Mouse (Mus musculus): ENCODE measurements around the gene Cdkl3. TPM values are rescaled to one million over a fixed set of nuclear protein-coding genes. Genes with fewer than 3 reads are reported as not detected.
"Not testable (repeated sequence)": the region's sequence is repeated elsewhere in the genome, so short reads cannot be mapped to it uniquely, and the experiment has no call there.

Cdkl3 gene
- polyA plus RNA-seq, 1 experiment from 2014 or later: 8.0 TPM

DNA sequence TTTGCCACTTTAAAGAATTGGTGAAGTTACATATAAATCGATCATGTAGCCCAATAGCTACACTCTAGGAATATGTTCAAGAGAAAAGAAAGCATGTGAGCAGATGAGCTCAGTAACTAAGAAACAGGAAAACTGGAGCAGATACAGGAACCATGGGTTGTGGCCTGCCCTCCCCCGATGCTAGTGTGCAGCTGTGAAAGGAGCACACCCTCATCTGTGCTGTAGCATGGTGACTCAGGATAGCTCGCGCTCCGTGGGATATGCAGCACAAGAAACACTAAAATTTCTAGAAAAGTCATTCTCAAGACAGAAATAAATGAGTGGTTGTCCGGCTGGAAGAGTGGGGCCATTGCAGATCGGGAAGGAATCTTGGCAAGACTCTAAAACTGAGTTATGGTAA is 113.1 kb downstream of the Cdkl3 start:
- Histone ChIP-seq H3K9me3 (no peaks in the 10 kb centered on the region), H3K4me1 (no peaks in the 10 kb centered on the region), H3K4me3 (no peak overlapping the region), H3K27ac (no peak overlapping the region), H3K36me3 (peaks cover 96% of the 10 kb centered on the region), H3K27me3 (ENCODE audit: insufficient read depth, poor library complexity, severe bottlenecking) (no peaks in the 10 kb centered on the region)
- WGBS: 93% methylated on average over 7 of the region's 7 CpGs
- DNase-seq (ENCODE audit: low spot score): no peak

- not testable (repeated sequence) for H3K27ac ChIP-seq
Measured at GRCm38 (mm10) chr11:52120415-52120814, 116.4 kb downstream of the Cdkl3 start.

GRCm38 (mm10) chr11:52122045-52122444 is 118.0 kb downstream of the Cdkl3 start:
- Histone ChIP-seq H3K4me3 (no peak overlapping the region), H3K27ac (no peak overlapping the region), H3K36me3 (peaks cover 95% of the 10 kb centered on the region), H3K27me3 (ENCODE audit: insufficient read depth, poor library complexity, severe bottlenecking) (no peaks in the 10 kb centered on the region), H3K9me3 (no peaks in the 10 kb centered on the region), H3K4me1 (no peaks in the 10 kb centered on the region)
- no peak for DNase-seq (ENCODE audit: low spot score)
- 92% methylated on average over 6 of the region's 6 CpGs for WGBS

More at GRCm38 (mm10) chr11:52120415-52120814, 116.4 kb downstream of the Cdkl3 start:
- H3K36me3 ChIP-seq: peaks cover 99% of the 10 kb centered on the region
- not testable (repeated sequence) for H3K4me3 ChIP-seq; H3K4me1 ChIP-seq; H3K27me3 ChIP-seq (ENCODE audit: insufficient read depth, poor library complexity, severe bottlenecking); H3K9me3 ChIP-seq; DNase-seq (ENCODE audit: low spot score)

DNA sequence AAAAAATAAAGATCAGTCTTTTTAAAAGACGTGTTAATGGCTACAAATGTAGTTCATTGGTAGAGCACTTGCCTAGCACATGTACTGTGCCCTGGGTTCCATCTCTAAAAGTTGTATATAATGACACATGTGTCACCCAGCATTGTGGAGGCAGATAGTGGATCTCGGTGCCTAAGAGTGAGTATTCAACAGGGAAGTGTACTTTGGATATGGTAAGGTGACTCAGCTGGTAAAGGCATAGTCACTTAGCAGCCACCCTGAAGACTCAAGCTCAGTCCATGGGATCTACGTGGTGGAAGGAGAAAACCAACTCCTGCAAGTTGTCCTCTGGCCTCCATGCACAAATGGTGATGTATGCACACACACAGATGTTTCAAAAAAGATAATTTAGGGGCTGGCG is 120.4 kb downstream of the Cdkl3 start:
- Histone ChIP-seq H3K27ac (no peak overlapping the region), H3K27me3 (ENCODE audit: insufficient read depth, poor library complexity, severe bottlenecking) (no peaks in the 10 kb centered on the region), H3K36me3 (peaks cover 77% of the 10 kb centered on the region), H3K4me3 (no peak overlapping the region), H3K4me1 (peaks cover 10% of the 10 kb centered on the region; the same call in 1 of the 2 replicates), H3K9me3 (no peaks in the 10 kb centered on the region)
- DNase-seq (ENCODE audit: low spot score): no peak
- 93% methylated on average over 4 of the region's 4 CpGs for WGBS

DNA sequence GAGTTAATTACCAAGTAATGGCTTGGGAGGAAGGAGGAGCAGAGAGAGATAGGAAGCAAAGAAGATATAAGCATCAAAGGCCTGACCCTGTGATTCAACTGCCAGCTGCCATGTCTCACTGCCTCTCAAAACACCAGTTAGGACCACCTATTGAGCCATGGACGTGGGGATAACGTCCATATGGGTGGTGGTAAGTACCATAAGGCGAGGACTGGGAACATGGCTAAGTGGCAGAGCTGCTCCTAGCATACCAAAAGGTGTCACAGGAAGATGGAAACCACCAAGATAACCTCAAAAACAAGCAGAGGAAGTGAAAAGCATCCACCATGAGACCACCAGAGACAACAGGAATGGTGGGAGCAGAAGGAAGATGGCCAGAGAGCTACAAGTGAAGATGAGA is 123.1 kb downstream of the Cdkl3 start:
- no peak for DNase-seq (ENCODE audit: low spot score)
- no peak overlapping the region for H3K27ac ChIP-seq
- peaks cover 50% of the 10 kb centered on the region for H3K36me3 ChIP-seq
- H3K9me3 ChIP-seq: no peaks in the 10 kb centered on the region
- H3K4me1 ChIP-seq: peaks cover 10% of the 10 kb centered on the region; the same call in 1 of the 2 replicates
- no peak overlapping the region for H3K4me3 ChIP-seq
- 55% methylated on average over 3 of the region's 3 CpGs for WGBS
- no peaks in the 10 kb centered on the region for H3K27me3 ChIP-seq (ENCODE audit: insufficient read depth, poor library complexity, severe bottlenecking)

- no peak for DNase-seq (ENCODE audit: low spot score)
- H3K27me3 ChIP-seq (ENCODE audit: insufficient read depth, poor library complexity, severe bottlenecking): no peaks in the 10 kb centered on the region
- H3K27ac ChIP-seq: no peak overlapping the region
- no peaks in the 10 kb centered on the region for H3K9me3 ChIP-seq
- no peak overlapping the region for H3K4me3 ChIP-seq
- 79% methylated on average over 5 of the region's 5 CpGs for WGBS
- H3K4me1 ChIP-seq: peaks cover 10% of the 10 kb centered on the region; the same call in 1 of the 2 replicates
- H3K36me3 ChIP-seq: peaks cover 44% of the 10 kb centered on the region
Measured at GRCm38 (mm10) chr11:52127760-52128159, 123.7 kb downstream of the Cdkl3 start.

DNA sequence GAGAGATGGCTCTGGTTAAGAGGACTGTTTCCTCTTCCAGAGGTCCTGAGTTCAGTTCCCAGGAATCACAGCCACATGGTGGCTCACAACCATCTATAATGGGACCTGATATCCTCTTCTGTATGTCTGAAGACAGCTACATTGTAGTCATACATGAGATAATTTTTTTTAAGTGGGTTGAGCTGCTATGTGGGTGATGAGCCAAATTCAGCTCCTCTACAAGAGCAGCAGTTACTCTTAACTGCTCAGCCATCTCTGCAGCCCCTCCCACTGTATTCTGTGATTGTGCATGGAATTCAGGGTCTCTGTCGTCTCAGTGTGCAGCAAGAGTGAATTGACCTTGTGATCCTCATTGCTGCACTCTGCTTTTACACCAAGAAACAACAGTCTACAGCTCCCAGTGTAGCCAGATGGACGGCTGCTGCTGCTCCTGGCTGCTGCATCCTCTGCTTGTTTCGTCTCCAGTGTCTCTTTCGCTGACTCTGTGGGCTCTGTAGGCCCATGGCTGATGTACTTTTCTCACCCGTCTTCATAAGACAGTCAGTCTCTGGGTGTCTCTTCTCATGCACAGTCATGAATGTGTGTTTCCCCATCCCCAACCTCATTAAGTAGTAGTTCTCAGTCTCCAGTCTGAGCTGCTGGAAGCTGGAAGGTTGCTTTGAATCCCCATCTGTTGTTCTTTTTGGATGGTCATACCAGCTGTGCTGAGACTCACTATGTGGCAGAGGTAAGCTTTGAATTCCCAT is 124.5 kb downstream of the Cdkl3 start:
- WGBS: 76% methylated on average over 5 of the region's 5 CpGs
- Histone ChIP-seq H3K36me3 (peaks cover 37% of the 10 kb centered on the region), H3K4me1 (peaks cover 10% of the 10 kb centered on the region; the same call in 1 of the 2 replicates), H3K27me3 (ENCODE audit: insufficient read depth, poor library complexity, severe bottlenecking) (no peaks in the 10 kb centered on the region), H3K27ac (no peak overlapping the region), H3K4me3 (no peak overlapping the region), H3K9me3 (no peaks in the 10 kb centered on the region)
- no peak for DNase-seq (ENCODE audit: low spot score)

GRCm38 (mm10) chr11:52129171-52129570 is 125.2 kb downstream of the Cdkl3 start:
- WGBS: 33% methylated on average over 3 of the region's 3 CpGs
- H3K9me3 ChIP-seq: no peaks in the 10 kb centered on the region
- H3K36me3 ChIP-seq: peaks cover 31% of the 10 kb centered on the region
- H3K27me3 ChIP-seq (ENCODE audit: insufficient read depth, poor library complexity, severe bottlenecking): no peaks in the 10 kb centered on the region
- DNase-seq (ENCODE audit: low spot score): no peak
- H3K4me1 ChIP-seq: peaks cover 10% of the 10 kb centered on the region; the same call in 1 of the 2 replicates
- H3K27ac ChIP-seq: no peak overlapping the region
- H3K4me3 ChIP-seq: no peak overlapping the region

DNA sequence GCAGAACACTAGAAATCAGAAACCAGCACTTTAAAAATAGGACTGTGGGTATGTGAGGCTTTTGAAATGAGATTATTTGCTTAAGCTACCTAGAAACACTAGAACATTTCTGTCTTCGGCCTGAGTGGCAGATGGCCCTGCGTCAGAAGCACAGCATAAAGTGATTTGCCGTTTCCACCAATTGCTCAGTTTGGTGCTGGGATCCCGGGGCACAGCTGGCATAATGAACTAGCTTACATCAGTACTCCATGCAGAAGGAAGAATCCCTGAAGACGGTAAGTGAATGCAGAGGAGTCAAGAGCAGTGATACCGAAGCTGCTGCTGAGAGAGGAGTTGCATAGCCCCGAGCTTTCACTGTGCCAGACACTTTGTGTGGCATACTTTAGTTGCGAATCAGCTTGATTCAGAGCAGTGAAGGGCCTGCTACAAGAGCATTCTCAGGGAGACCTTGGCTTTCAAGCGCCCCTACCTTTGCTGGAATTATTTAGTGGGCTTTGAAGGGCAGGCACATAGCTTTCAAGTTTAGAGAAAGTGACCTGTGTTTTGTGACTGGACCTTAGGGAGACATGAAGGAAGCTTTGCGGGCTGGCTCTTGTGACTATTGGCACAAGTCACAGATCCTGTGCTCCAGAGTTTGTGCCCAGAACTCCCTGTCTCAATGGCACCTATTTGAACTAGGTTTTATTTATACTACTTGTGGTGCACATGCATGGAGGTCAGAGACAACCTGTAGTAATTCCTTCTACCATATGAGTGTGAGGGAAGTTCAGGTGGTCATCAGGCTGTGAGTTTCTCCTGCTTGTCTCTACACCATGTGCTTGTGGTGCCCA is 125.8 kb downstream of the Cdkl3 start:
- Histone ChIP-seq H3K4me3 (no peak overlapping the region), H3K9me3 (no peaks in the 10 kb centered on the region), H3K36me3 (peaks cover 24% of the 10 kb centered on the region; the same call in 1 of the 2 replicates), H3K27ac (no peak overlapping the region), H3K4me1 (peaks cover 10% of the 10 kb centered on the region; the same call in 1 of the 2 replicates), H3K27me3 (ENCODE audit: insufficient read depth, poor library complexity, severe bottlenecking) (no peaks in the 10 kb centered on the region)
- no peak for DNase-seq (ENCODE audit: low spot score)
- WGBS: 71% methylated on average over 10 of the region's 10 CpGs

DNA sequence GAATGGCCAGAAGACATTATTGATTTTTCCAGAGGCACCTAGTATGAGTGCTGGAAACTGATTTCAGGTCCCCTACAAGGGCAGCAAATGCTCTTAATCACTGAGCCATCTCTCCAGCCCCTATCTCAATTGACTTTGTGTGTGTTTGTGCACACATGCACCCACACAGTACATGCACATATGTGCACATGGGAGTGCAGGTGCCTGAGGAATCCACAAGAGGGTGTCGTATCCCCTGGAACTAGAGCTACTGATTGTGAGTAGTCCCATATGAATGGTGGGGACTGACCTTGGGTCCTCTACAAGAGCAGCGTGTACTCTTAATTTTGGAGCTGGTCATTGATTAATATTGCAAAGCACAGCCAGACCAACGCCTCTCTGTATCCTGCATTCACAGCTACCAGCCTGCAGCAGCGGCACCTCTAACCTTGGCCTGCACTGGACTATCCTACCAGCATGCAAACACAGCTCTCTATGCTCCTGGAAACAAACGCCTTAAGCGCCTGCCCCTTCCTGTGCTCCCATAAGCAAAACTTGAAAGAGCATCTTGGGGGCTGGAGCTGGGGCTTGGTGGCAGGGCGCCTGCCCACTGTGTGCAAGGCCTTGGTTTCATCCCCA is 126.5 kb downstream of the Cdkl3 start:
- H3K4me3 ChIP-seq: no peak overlapping the region
- no peak for DNase-seq (ENCODE audit: low spot score)
- WGBS: 82% methylated on average over 7 of the region's 7 CpGs
- H3K9me3 ChIP-seq: no peaks in the 10 kb centered on the region
- peaks cover 17% of the 10 kb centered on the region; the same call in 1 of the 2 replicates for H3K36me3 ChIP-seq
- no peaks in the 10 kb centered on the region for H3K27me3 ChIP-seq (ENCODE audit: insufficient read depth, poor library complexity, severe bottlenecking)
- H3K27ac ChIP-seq: no peak overlapping the region
- peaks cover 10% of the 10 kb centered on the region; the same call in 1 of the 2 replicates for H3K4me1 ChIP-seq

All from heart, embryonic 10.5 days (tissue).